Mouse (Mus musculus) hindbrain, embryonic 10.5 days (tissue): ENCODE results near the gene Mtch1. TPM values are rescaled to one million over a fixed set of nuclear protein-coding genes. Genes with fewer than 3 reads are reported as not detected.
A peak's percentile ranks its signal among the peaks of the same experiment; 100 is the strongest.

Source experiments
- DNase-seq: peaks from one replicate; pipeline ENCODE4 v3.0.0-alpha.2; 2017; ENCODE audit warnings: low spot score
- H3K27ac ChIP-seq: fragments of 300-500 bp; sonication (generic); 2 replicates; pipeline ENCODE4 v1.5.1; 2016; ENCODE audit warnings: mild to moderate bottlenecking, moderate library complexity
- H3K27me3 ChIP-seq: fragments of 300-500 bp; sonication (generic); 2 replicates; pipeline ENCODE4 v1.6.1; 2016; ENCODE audit warnings: mild to moderate bottlenecking; ENCODE audit not compliant: poor library complexity, insufficient read depth, severe bottlenecking
- H3K36me3 ChIP-seq: fragments of 300-500 bp; sonication (generic); 2 replicates; pipeline ENCODE4 v1.6.1; 2016; ENCODE audit warnings: mild to moderate bottlenecking, moderate library complexity
- H3K4me1 ChIP-seq: fragments of 300-500 bp; sonication (generic); replicated peaks from 2 replicates; pipeline ENCODE4 v1.6.1; 2016; ENCODE audit warnings: mild to moderate bottlenecking
- H3K4me3 ChIP-seq: fragments of 300-500 bp; sonication (generic); 2 replicates; pipeline ENCODE4 v1.5.1; 2016; ENCODE audit warnings: mild to moderate bottlenecking, moderate library complexity
- H3K9me3 ChIP-seq: fragments of 300-500 bp; sonication (generic); 2 replicates; pipeline ENCODE4 v1.6.1; 2016; ENCODE audit warnings: mild to moderate bottlenecking, moderate library complexity
- WGBS: fragments of 180-500 bp; shearing (Covaris S2); methylation state at CpG from one replicate; pipeline ENCODE4 v1.1.7; 2016; 5-methylcytosine and 5-hydroxymethylcytosine counted together
- polyA plus RNA-seq: library from polyadenylated mRNA; unstranded; fragments of >200 nt; fragmentation: Nextera tagmentation; extraction: Ambion mirVana; gene quantifications from 2 replicates; pipeline ENCODE4 v1.2.1, GENCODE M21; 2016

Mtch1 gene
- polyA plus RNA-seq, 1 experiment from 2014 or later, result 391 TPM

GRCm38 (mm10) chr17:29339170-29339768 is 8.5 kb downstream of the Mtch1 start:
- 0 out of 2 replicates have a peak overlapping the region, but pooled peaks have one; percentile 6 for H3K4me3 ChIP-seq
- H3K9me3 ChIP-seq, result no peaks in the 10 kb centered on the region
- DNase-seq, result no peak
- H3K36me3 ChIP-seq, result peaks cover 96% of the 10 kb centered on the region
- H3K27me3 ChIP-seq, result no peaks in the 10 kb centered on the region
- 0 out of 2 replicates have a peak overlapping the region, but pooled peaks have one; percentile 18 for H3K27ac ChIP-seq
- peaks cover 30% of the 10 kb centered on the region for H3K4me1 ChIP-seq
- 86% methylated on average over 11 of the region's 11 CpGs for WGBS

DNA sequence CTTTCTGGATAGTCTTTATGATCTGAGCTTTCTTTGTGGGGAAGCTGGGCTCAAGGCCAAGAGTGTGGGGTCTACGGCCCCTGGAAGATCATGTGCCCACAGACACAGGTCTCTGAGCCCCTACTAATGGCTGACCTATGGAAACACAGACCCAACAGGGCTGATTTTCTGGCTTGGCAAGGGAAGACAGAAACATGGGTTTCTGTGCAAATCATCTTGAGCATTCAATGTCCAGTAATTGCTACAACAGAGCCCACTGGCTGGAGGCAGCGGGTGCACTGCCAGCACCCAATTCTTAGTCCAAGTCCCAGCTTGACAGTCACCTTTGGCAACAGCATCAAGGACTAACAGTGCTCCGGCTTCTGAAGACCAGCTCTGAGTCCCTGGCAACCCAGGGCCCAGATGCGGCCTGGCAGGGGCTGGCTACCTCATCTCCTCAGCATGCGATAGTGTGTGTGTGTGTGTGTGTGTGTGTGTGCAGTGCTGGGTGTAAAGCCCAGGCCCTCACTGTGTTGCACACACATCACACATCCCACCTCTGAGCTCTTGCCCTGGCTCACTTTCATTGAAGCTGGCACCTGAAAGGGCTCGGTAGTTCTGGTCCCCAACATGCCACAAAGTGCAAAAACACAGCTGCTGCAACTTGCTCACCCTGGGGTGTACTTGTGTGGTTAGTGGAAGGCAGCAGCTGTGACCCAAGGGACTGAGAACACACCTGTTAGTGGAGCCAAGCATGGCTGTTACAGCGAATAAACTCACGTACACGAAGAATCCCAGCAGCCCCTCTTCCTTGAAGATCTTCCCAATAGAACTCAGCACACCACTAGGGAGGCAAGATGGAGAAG is 9.5 kb downstream of the Mtch1 start:
- Histone ChIP-seq H3K9me3 (no peaks in the 10 kb centered on the region), H3K27ac (no peak overlapping the region), H3K4me1 (peaks cover 28% of the 10 kb centered on the region), H3K4me3 (no peak overlapping the region), H3K36me3 (peaks cover 96% of the 10 kb centered on the region), H3K27me3 (no peaks in the 10 kb centered on the region)
- 95% methylated on average over 9 of the region's 9 CpGs for WGBS
- DNase-seq, result no peak

DNA sequence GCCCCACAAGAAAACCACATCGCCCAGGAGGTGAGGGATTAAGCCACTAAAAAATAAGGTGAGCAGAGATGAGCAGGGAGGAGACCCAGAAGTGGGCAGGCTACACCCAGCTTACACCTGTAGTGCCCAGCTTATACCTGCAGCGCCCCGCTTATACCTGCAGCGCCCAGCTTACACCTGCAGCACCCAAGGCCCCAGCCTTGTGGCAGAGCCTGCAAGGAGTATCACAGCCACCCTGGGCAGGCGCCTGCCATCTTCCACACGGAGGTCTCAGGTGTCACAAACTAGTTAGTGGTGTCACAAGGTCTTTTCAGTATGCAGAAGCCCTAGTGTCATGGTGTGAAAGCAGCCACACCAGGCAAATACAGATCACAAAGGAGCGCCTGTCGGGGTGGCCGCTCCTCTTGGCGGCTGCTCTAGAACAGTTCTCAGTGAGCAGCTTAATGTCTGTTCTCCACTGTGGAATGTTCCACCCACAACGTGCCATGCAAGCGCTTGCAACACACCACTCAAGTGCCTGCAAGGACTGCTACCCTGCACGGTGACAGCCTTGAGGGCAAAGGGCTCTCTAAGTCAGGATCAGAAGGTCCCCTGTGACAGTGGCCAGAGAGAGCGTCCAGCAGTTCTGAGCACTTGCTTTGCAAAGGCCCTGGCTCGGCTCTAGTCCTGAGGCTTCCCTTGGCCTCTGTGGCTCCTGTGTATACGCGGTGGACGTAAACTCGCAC is 11.3 kb downstream of the Mtch1 start:
- Histone ChIP-seq H3K9me3 (no peaks in the 10 kb centered on the region), H3K4me3 (no peak overlapping the region), H3K4me1 (peaks cover 13% of the 10 kb centered on the region), H3K27ac (no peak overlapping the region), H3K36me3 (peaks cover 96% of the 10 kb centered on the region), H3K27me3 (no peaks in the 10 kb centered on the region)
- 93% methylated on average over 19 of the region's 19 CpGs for WGBS
- no peak for DNase-seq

- 85% methylated on average over 4 of the region's 4 CpGs for WGBS
- Histone ChIP-seq H3K9me3 (no peaks in the 10 kb centered on the region), H3K4me3 (no peak overlapping the region), H3K27ac (no peak overlapping the region), H3K36me3 (peaks cover 79% of the 10 kb centered on the region), H3K4me1 (peaks cover 19% of the 10 kb centered on the region), H3K27me3 (peaks cover 18% of the 10 kb centered on the region)
- DNase-seq, result no peak
Measured at GRCm38 (mm10) chr17:29332186-29332685, 15.5 kb downstream of the Mtch1 start.

DNA sequence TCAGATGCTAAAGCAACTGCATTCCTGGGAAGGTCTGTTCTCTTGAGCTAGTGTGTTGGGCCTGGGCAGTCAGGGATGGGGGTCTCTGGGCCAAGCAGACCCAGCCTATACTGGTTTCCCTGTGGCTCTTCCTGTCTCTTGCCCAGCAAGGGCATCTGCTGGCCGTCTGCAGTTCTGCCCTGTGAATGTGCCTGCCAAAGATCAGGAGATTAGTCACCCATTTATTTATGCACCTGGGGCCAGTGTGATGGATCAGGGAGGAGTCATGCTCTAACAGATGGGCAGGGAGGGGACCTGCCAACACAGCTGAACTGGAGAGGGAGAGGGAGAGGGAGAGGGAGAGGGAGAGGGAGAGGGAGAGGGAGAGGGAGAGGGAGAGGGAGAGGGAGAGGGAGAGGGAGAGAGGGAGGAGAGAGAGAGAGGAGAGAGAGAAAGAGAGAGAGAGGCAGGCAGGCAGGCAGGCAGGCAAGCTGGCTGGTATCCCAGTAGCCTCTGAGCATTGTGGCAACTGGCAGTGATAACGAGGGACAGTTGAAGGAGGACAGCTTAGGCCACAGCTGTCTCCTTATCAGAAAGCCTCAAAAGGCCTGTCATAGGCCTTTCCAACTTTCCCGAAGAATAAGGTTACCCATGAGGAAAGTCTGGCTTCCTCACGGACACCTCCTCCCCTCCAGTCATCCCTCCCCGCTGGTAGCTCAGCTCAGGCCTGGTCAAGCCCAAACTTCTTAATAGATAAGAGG is 16.9 kb downstream of the Mtch1 start:
- Histone ChIP-seq H3K36me3 (peaks cover 66% of the 10 kb centered on the region), H3K4me1 (peaks cover 33% of the 10 kb centered on the region), H3K27ac (peak overlapping the region; percentile 50; the same call in 1 of the 2 replicates), H3K4me3 (no peak overlapping the region), H3K9me3 (no peaks in the 10 kb centered on the region), H3K27me3 (peaks cover 32% of the 10 kb centered on the region)
- 40% methylated on average over 5 of the region's 5 CpGs for WGBS
- no peak for DNase-seq

DNA sequence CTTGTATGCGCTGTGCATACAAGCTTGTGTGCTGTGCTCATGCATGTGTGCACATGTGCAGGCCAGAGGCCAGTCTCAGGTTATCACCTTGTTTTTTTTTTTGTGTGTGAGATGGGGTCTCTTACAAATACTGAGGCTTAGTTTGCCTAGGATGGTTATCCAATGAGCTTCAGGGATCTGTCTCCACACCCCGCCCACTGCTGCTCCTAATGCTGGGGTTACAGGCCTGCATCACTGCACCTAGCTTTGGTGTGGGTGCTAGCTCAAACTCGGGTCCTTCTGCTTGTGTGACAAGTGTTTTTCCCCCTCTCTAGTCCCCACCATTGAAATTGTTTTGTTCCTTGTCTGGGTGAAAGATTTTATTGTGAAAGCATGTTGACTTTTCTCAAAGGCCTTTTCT is 17.5 kb downstream of the Mtch1 start:
- WGBS, result 84% methylated on average over 3 of the region's 3 CpGs
- Histone ChIP-seq H3K27me3 (peaks cover 36% of the 10 kb centered on the region), H3K4me3 (no peak overlapping the region), H3K4me1 (peaks cover 37% of the 10 kb centered on the region), H3K27ac (no peak overlapping the region), H3K36me3 (peaks cover 59% of the 10 kb centered on the region), H3K9me3 (no peaks in the 10 kb centered on the region)
- no peak for DNase-seq

DNA sequence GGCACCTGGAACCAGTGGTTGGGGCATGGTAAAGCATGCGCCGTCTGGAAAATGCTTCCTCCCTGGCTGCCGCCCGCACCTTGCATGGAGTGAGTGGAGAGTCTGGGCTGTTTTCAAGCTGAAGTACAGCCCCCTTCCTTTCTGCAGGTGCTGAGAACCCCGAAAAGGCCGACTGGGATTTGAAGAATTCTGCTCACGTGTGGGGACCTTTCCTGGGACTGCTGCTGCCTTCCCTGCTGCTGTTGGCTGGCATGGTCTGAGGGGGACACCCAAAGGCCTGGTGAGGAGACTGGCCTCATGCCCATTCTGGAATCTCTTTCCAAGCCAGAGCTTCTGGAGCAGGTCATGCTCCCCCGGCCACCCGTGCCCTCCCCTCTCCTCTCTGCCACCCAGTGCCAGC is 20.0 kb downstream of the Mtch1 start:
- no peak overlapping the region for H3K4me3 ChIP-seq
- 81% methylated on average over 9 of the region's 9 CpGs for WGBS
- H3K9me3 ChIP-seq, result no peaks in the 10 kb centered on the region
- peaks cover 57% of the 10 kb centered on the region for H3K27me3 ChIP-seq
- H3K27ac ChIP-seq, result peak overlapping the region; percentile 87
- H3K4me1 ChIP-seq, result peaks cover 40% of the 10 kb centered on the region
- no peak for DNase-seq
- H3K36me3 ChIP-seq, result peaks cover 37% of the 10 kb centered on the region

- peaks cover 28% of the 10 kb centered on the region for H3K36me3 ChIP-seq
- H3K27me3 ChIP-seq, result peaks cover 66% of the 10 kb centered on the region
- H3K4me3 ChIP-seq, result peak overlapping the region; percentile 55
- peaks cover 48% of the 10 kb centered on the region for H3K4me1 ChIP-seq
- H3K27ac ChIP-seq, result peak overlapping the region; percentile 87
- 8% methylated on average over 52 of the region's 52 CpGs for WGBS
- H3K9me3 ChIP-seq, result no peaks in the 10 kb centered on the region
- DNase-seq, result peak; percentile 71
Measured at GRCm38 (mm10) chr17:29326531-29327529, 20.9 kb downstream of the Mtch1 start.

DNA sequence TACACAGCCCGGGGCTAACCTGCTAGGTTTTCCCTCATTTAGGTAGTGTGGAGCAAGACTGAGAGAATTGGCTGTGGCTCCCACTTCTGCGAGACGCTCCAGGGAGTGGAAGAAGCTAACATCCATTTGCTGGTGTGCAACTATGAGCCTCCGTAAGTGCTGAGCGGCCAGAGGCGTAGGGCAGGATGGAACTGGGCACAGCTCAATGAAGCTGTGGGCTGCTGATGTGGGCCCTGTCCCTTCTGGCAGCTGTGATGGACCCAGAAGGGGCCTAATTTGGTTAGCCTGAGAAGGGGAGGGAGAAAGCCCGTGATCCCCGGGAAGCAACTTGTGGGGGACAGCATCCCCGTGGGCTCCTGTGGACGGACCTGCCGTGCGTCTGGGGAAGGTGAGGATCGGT is 21.9 kb downstream of the Mtch1 start:
- no peaks in the 10 kb centered on the region for H3K9me3 ChIP-seq
- 46% methylated on average over 13 of the region's 13 CpGs for WGBS
- DNase-seq, result no peak
- H3K4me3 ChIP-seq, result peak overlapping the region; percentile 55
- H3K27ac ChIP-seq, result peak overlapping the region; percentile 87
- peaks cover 76% of the 10 kb centered on the region for H3K27me3 ChIP-seq
- peaks cover 18% of the 10 kb centered on the region for H3K36me3 ChIP-seq
- H3K4me1 ChIP-seq, result peaks cover 47% of the 10 kb centered on the region

GRCm38 (mm10) chr17:29323625-29324024 is 24.1 kb downstream of the Mtch1 start:
- Histone ChIP-seq H3K9me3 (no peaks in the 10 kb centered on the region), H3K27ac (no peak overlapping the region), H3K36me3 (0 out of 2 replicates have a peak, but pooled peaks cover 3% of the 10 kb centered on the region), H3K4me1 (peaks cover 59% of the 10 kb centered on the region), H3K4me3 (no peak overlapping the region), H3K27me3 (peaks cover 94% of the 10 kb centered on the region)
- no peak for DNase-seq
- WGBS, result 86% methylated on average over 3 of the region's 3 CpGs

DNA sequence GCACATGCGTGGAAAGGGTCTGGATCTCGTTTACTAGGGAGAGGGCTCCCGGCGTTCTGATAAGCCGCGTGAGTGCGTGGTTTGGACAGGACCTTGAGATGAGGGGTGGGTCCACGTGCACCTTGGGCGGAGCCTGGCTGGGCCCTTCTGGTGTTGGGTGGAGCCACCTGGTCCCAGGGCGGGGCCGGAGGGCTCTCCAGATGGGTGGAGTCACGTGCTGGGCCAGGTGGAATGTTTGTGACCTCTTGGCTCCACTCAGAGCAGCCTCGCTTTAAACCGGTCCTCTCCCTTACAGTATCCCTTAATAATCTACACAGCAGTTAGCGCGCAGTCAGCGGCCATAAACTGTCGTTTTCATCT is 25.2 kb downstream of the Mtch1 start:
- H3K27me3 ChIP-seq, result peaks cover 85% of the 10 kb centered on the region
- peak overlapping the region; percentile 78; the same call in 1 of the 2 replicates for H3K27ac ChIP-seq
- H3K36me3 ChIP-seq, result no peaks in the 10 kb centered on the region
- H3K4me3 ChIP-seq, result peak overlapping the region; percentile 39
- DNase-seq, result peak; percentile 58
- peaks cover 57% of the 10 kb centered on the region for H3K4me1 ChIP-seq
- no peaks in the 10 kb centered on the region for H3K9me3 ChIP-seq
- 12% methylated on average over 18 of the region's 18 CpGs for WGBS
